Mouse (Mus musculus) liver, embryonic 13.5 days (tissue): ENCODE measurements around the gene Dnali1. TPM values are rescaled to one million over a fixed set of nuclear protein-coding genes. Genes with fewer than 3 reads are reported as not detected.
A peak's percentile ranks its signal among the peaks of the same experiment; 100 is the strongest.

Source experiments
- ATAC-seq: fragments of 200-750 bp; cut with Nextera tagmentation; 2 replicates; pipeline ENCODE4 v1.8.0; 2017; ENCODE audit warnings: low read depth, mild to moderate bottlenecking, moderate number of reproducible peaks, moderate library complexity
- DNase-seq: peaks from one replicate; pipeline ENCODE4 v3.0.0; 2022
- H3K27ac ChIP-seq: fragments of 300-500 bp; sonication (generic); 2 replicates; pipeline ENCODE4 v1.5.1; 2015; ENCODE audit warnings: moderate library complexity, mild to moderate bottlenecking, inconsistent platforms
- H3K27me3 ChIP-seq: fragments of 300-500 bp; sonication (generic); 2 replicates; pipeline ENCODE4 v1.6.1; 2015; ENCODE audit warnings: mild to moderate bottlenecking, inconsistent platforms
- H3K36me3 ChIP-seq: fragments of 300-500 bp; sonication (generic); 2 replicates; pipeline ENCODE4 v1.6.1; 2015; ENCODE audit warnings: mild to moderate bottlenecking, inconsistent platforms
- H3K4me1 ChIP-seq: fragments of 300-500 bp; sonication (generic); replicated peaks from 2 replicates; pipeline ENCODE4 v1.6.1; 2015; ENCODE audit warnings: inconsistent platforms
- H3K4me2 ChIP-seq: fragments of 300-500 bp; sonication (generic); 2 replicates; pipeline ENCODE4 v1.6.1; 2015; ENCODE audit warnings: inconsistent platforms, mild to moderate bottlenecking, moderate library complexity
- H3K4me3 ChIP-seq: fragments of 300-500 bp; sonication (generic); replicated peaks from 2 replicates; pipeline ENCODE4 v1.5.1; 2015; ENCODE audit warnings: mild to moderate bottlenecking, inconsistent platforms
- H3K9ac ChIP-seq: fragments of 300-500 bp; sonication (generic); 2 replicates; pipeline ENCODE4 v1.6.1; 2015; ENCODE audit warnings: mild to moderate bottlenecking, inconsistent platforms
- H3K9me3 ChIP-seq: fragments of 300-500 bp; sonication (generic); replicated peaks from 2 replicates; pipeline ENCODE4 v1.6.1; 2016; ENCODE audit warnings: inconsistent platforms
- WGBS: fragments of 180-500 bp; shearing (Covaris S2); methylation state at CpG from one replicate; pipeline ENCODE4 v1.1.7; 2015; ENCODE audit not compliant: insufficient replicate concordance; 5-methylcytosine and 5-hydroxymethylcytosine counted together
- polyA plus RNA-seq: library from polyadenylated mRNA; unstranded; fragments of >200 nt; fragmentation: Nextera tagmentation; extraction: Ambion mirVana; gene quantifications from 2 replicates; pipeline ENCODE4 v1.2.1, GENCODE M21; 2015

The Dnali1 gene
- polyA plus RNA-seq, 1 experiment from 2014 or later: not detected

GRCm38 (mm10) chr4:125078698-125079097 is 13.2 kb upstream of the Dnali1 start:
- Histone ChIP-seq H3K4me1 (peaks cover 9% of the 10 kb centered on the region), H3K9ac (no peak overlapping the region), H3K4me3 (no peak overlapping the region), H3K4me2 (no peak overlapping the region), H3K36me3 (peaks cover 53% of the 10 kb centered on the region), H3K27me3 (no peaks in the 10 kb centered on the region), H3K9me3 (no peaks in the 10 kb centered on the region), H3K27ac (no peak overlapping the region)
- 84% methylated on average over 2 of the region's 2 CpGs for WGBS
- ATAC-seq (no peak), DNase-seq (no peak)

GRCm38 (mm10) chr4:125077700-125078099 is 12.2 kb upstream of the Dnali1 start:
- Histone ChIP-seq H3K27ac (no peak overlapping the region), H3K9me3 (no peaks in the 10 kb centered on the region), H3K4me3 (no peak overlapping the region), H3K27me3 (no peaks in the 10 kb centered on the region), H3K4me1 (0 out of 2 replicates have a peak, but pooled peaks cover 3% of the 10 kb centered on the region), H3K36me3 (peaks cover 63% of the 10 kb centered on the region), H3K9ac (no peak overlapping the region), H3K4me2 (no peak overlapping the region)
- WGBS: 83% methylated on average over 2 of the region's 2 CpGs
- no peak for DNase-seq
- no peak for ATAC-seq

- Histone ChIP-seq H3K36me3 (peaks cover 40% of the 10 kb centered on the region), H3K4me1 (peaks cover 26% of the 10 kb centered on the region), H3K9ac (peak within 1 kb of the TSS; percentile 93), H3K9me3 (no peaks in the 10 kb centered on the region), H3K27ac (peak within 1 kb of the TSS; percentile 66), H3K4me2 (peak within 1 kb of the TSS; percentile 92), H3K27me3 (peaks cover 13% of the 10 kb centered on the region), H3K4me3 (peak within 1 kb of the TSS; percentile 93)
- peak; percentile 95 for ATAC-seq
- under 1% methylated on average over 78 of the region's 78 CpGs for WGBS
- peak; percentile 89 for DNase-seq
These were observed 1.2 kb upstream of the Dnali1 start, which contains the start of gene Snip1 for GRCm38 (mm10) chr4:125066490-125067370. Gene Snip1 (plus strand): TSS chr4:125066672.

- DNase-seq (no peak), ATAC-seq (no peak)
- peaks cover 28% of the 10 kb centered on the region for H3K4me1 ChIP-seq
- no peak overlapping the region for H3K4me3 ChIP-seq
- 52% methylated on average over 8 of the region's 8 CpGs for WGBS
- H3K36me3 ChIP-seq: peaks cover 11% of the 10 kb centered on the region
- H3K27me3 ChIP-seq: peaks cover 13% of the 10 kb centered on the region
- no peaks in the 10 kb centered on the region for H3K9me3 ChIP-seq
- H3K27ac ChIP-seq: no peak overlapping the region
- no peak overlapping the region for H3K9ac ChIP-seq
- no peak overlapping the region for H3K4me2 ChIP-seq
These were observed 1.7 kb downstream of the Dnali1 start for GRCm38 (mm10) chr4:125063829-125064228.

GRCm38 (mm10) chr4:125059025-125059424 is 6.5 kb downstream of the Dnali1 start:
- no peak overlapping the region for H3K4me3 ChIP-seq
- peak overlapping the region; percentile 36; the same call in 1 of the 2 replicates for H3K4me2 ChIP-seq
- ATAC-seq (0 out of 2 replicates have a peak, but pooled peaks have one; percentile 62), DNase-seq (peak; percentile 31)
- H3K27me3 ChIP-seq: peaks cover 5% of the 10 kb centered on the region; the same call in 1 of the 2 replicates
- H3K9me3 ChIP-seq: no peaks in the 10 kb centered on the region
- H3K27ac ChIP-seq: no peak overlapping the region
- H3K36me3 ChIP-seq: peaks cover 25% of the 10 kb centered on the region
- 7% methylated on average over 8 of the region's 8 CpGs for WGBS
- H3K4me1 ChIP-seq: peaks cover 18% of the 10 kb centered on the region
- no peak overlapping the region for H3K9ac ChIP-seq

- ATAC-seq: no peak
- peaks cover 18% of the 10 kb centered on the region for H3K4me1 ChIP-seq
- no peaks in the 10 kb centered on the region for H3K27me3 ChIP-seq
- H3K4me3 ChIP-seq: no peak overlapping the region
- H3K9me3 ChIP-seq: no peaks in the 10 kb centered on the region
- H3K27ac ChIP-seq: no peak overlapping the region
- H3K4me2 ChIP-seq: no peak overlapping the region
- WGBS: 58% methylated on average over 5 of the region's 5 CpGs
- peaks cover 35% of the 10 kb centered on the region for H3K36me3 ChIP-seq
- H3K9ac ChIP-seq: no peak overlapping the region
- no peak for DNase-seq
These were observed 7.5 kb downstream of the Dnali1 start for GRCm38 (mm10) chr4:125058033-125058432.

- Histone ChIP-seq H3K27me3 (no peaks in the 10 kb centered on the region), H3K9ac (no peak overlapping the region), H3K27ac (no peak overlapping the region), H3K4me1 (peaks cover 18% of the 10 kb centered on the region), H3K36me3 (peaks cover 43% of the 10 kb centered on the region), H3K4me2 (no peak overlapping the region), H3K4me3 (no peak overlapping the region), H3K9me3 (no peaks in the 10 kb centered on the region)
- DNase-seq: no peak
- 19% methylated on average over 3 of the region's 3 CpGs for whole genome bisulfite sequencing
- ATAC-seq: no peak
These were observed 8.2 kb downstream of the Dnali1 start for GRCm38 (mm10) chr4:125057273-125057672.

GRCm38 (mm10) chr4:125056476-125056875 is 9.0 kb downstream of the Dnali1 start:
- no peak overlapping the region for H3K4me2 ChIP-seq
- no peaks in the 10 kb centered on the region for H3K9me3 ChIP-seq
- H3K4me1 ChIP-seq: peaks cover 18% of the 10 kb centered on the region
- peaks cover 50% of the 10 kb centered on the region for H3K36me3 ChIP-seq
- DNase-seq (no peak), ATAC-seq (no peak)
- no peak overlapping the region for H3K27ac ChIP-seq
- WGBS: 79% methylated on average over 4 of the region's 4 CpGs
- H3K27me3 ChIP-seq: no peaks in the 10 kb centered on the region
- H3K4me3 ChIP-seq: no peak overlapping the region
- H3K9ac ChIP-seq: no peak overlapping the region

GRCm38 (mm10) chr4:125055385-125055784 is 10.1 kb downstream of the Dnali1 start:
- H3K9ac ChIP-seq: no peak overlapping the region
- peaks cover 61% of the 10 kb centered on the region for H3K36me3 ChIP-seq
- WGBS: 78% methylated on average over 9 of the region's 9 CpGs
- no peak overlapping the region for H3K4me3 ChIP-seq
- no peaks in the 10 kb centered on the region for H3K27me3 ChIP-seq
- H3K9me3 ChIP-seq: no peaks in the 10 kb centered on the region
- ATAC-seq (no peak; the same call in 1 of the 2 replicates), DNase-seq (no peak)
- peaks cover 18% of the 10 kb centered on the region for H3K4me1 ChIP-seq
- H3K27ac ChIP-seq: no peak overlapping the region
- no peak overlapping the region for H3K4me2 ChIP-seq

- Histone ChIP-seq H3K4me1 (peaks cover 7% of the 10 kb centered on the region), H3K9me3 (no peaks in the 10 kb centered on the region), H3K27ac (no peak overlapping the region), H3K4me2 (no peak overlapping the region), H3K36me3 (peaks cover 94% of the 10 kb centered on the region), H3K9ac (no peak overlapping the region), H3K4me3 (no peak overlapping the region), H3K27me3 (no peaks in the 10 kb centered on the region)
- no peak for DNase-seq
- no peak for ATAC-seq
- 81% methylated on average over 7 of the region's 7 CpGs for whole genome bisulfite sequencing
These were observed 21.0 kb downstream of the Dnali1 start for GRCm38 (mm10) chr4:125044454-125044853.

- H3K4me3 ChIP-seq: no peak overlapping the region
- no peaks in the 10 kb centered on the region for H3K9me3 ChIP-seq
- H3K27ac ChIP-seq: no peak overlapping the region
- DNase-seq: no peak
- peaks cover 66% of the 10 kb centered on the region for H3K4me1 ChIP-seq
- ATAC-seq: no peak
- peaks cover 55% of the 10 kb centered on the region for H3K36me3 ChIP-seq
- no peak overlapping the region for H3K9ac ChIP-seq
- WGBS: 87% methylated on average over 4 of the region's 4 CpGs
- H3K27me3 ChIP-seq: no peaks in the 10 kb centered on the region
- H3K4me2 ChIP-seq: no peak overlapping the region
These were observed 31.2 kb downstream of the Dnali1 start for GRCm38 (mm10) chr4:125034341-125034740.
